Comparison of ENCODE assay signal across 12 mouse cellular contexts in the genomic region with DNA sequence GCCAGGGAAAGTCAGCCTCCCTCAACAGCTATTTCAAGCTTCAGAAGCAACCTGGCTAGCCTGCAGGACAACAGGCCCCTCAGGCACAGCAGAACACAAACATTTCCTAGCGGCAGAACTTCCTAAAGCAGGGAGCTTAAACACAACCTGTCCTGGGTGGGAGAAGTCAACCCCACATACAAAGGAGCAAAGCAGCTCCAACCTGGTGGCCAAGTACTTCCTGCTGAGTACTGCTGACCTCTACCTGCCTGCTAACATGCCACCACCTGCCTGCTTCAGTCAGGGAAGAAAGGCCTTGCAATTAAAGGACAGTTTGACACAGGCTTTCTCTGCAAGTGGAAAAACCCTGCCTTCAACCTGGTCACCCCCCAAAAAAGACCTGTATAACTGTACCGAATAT. TPM values are rescaled to one million over a fixed set of nuclear protein-coding genes. Genes with fewer than 3 reads are reported as not detected.
DNase-seq lines count a peak whose midpoint lies in the region; ATAC-seq and TF ChIP-seq lines count a peak whose summit lies in the region.
"Had no signal": no experiment of that assay in that cellular context is flagged by ENCODE, and none has a peak within 500 bp of the region (broad histone marks: within the 10 kb centered on the region; RNA-seq: fewer than 3 reads in every experiment).

No protein-coding gene starts in this region.

- H3K9me3 ChIP-seq in liver, embryonic 13.5 days (replicated peaks): no peaks in the 10 kb centered on the region
- H3K9me3 ChIP-seq in intestine, embryonic 15.5 days: no peaks in the 10 kb centered on the region
- H3K9me3 ChIP-seq in liver, embryonic 14.5 days (ENCODE audit: control insufficient read depth, low read length): no peaks in the 10 kb centered on the region
- H3K9me3 ChIP-seq: hindbrain, embryonic 15.5 days; midbrain, embryonic 10.5 days had no signal

- H3K4me1 ChIP-seq in liver, embryonic 13.5 days (replicated peaks): peaks cover 22% of the 10 kb centered on the region
- H3K4me1 ChIP-seq in intestine, embryonic 15.5 days (replicated peaks): peaks cover 29% of the 10 kb centered on the region
- H3K4me1 ChIP-seq in liver, embryonic 14.5 days (replicated peaks; ENCODE audit: control insufficient read depth in 2 of 2, insufficient read depth in 2 of 2, low read length in 1 of 2): peaks cover 0 to 9% of the 10 kb centered on the region in 2 experiments; a peak in 2 of 4 replicates

- DNase-seq in embryo, embryonic 10.5 days (ENCODE audit: low spot score): peak; percentile 6
- DNase-seq in embryo, embryonic 10 days (ENCODE audit: low spot score): no peak
- DNase-seq in liver, embryonic 13.5 days: no peak
- DNase-seq in liver: no peak
- no peak for DNase-seq in liver, embryonic 14.5 days (ENCODE audit: low read depth in 3 of 3, low spot score in 3 of 3)
- no peak for DNase-seq in thymus, postnatal 36 days
- no peak for DNase-seq in adrenal gland, adult (ENCODE audit: inconsistent age in 2 of 2, low spot score in 1 of 2)
- DNase-seq: cerebellum, postnatal 36 days; layer of hippocampus, adult 9-11 months had no signal

- no peak overlapping the region for H3K4me3 ChIP-seq in liver, embryonic 13.5 days (replicated peaks)
- peak overlapping the region; percentile 54 for H3K4me3 ChIP-seq in intestine, embryonic 15.5 days (replicated peaks)
- no peak overlapping the region for H3K4me3 ChIP-seq in liver, embryonic 14.5 days (ENCODE audit: insufficient read depth in 1 of 2, low read depth in 2 of 2, low read length in 2 of 2)
- H3K4me3 ChIP-seq: hindbrain, embryonic 15.5 days; midbrain, embryonic 10.5 days had no signal

- no peak for TF ChIP-seq CTCF in liver, embryonic 14.5 days (IDR thresholded peaks at IDR 0.05; ENCODE audit: low read depth)

- H3K36me3 ChIP-seq in liver, embryonic 13.5 days: no peaks in the 10 kb centered on the region
- H3K36me3 ChIP-seq in intestine, embryonic 15.5 days: no peaks in the 10 kb centered on the region
- H3K36me3 ChIP-seq in liver, embryonic 14.5 days (replicated peaks; ENCODE audit: control insufficient read depth, insufficient read depth, low read depth): no peaks in the 10 kb centered on the region
- H3K36me3 ChIP-seq: hindbrain, embryonic 15.5 days; midbrain, embryonic 10.5 days had no signal

- no peak overlapping the region for H3K9ac ChIP-seq in liver, embryonic 13.5 days
- H3K9ac ChIP-seq in intestine, embryonic 15.5 days: peak overlapping the region; percentile 27
- no peak overlapping the region for H3K9ac ChIP-seq in liver, embryonic 14.5 days (replicated peaks)
- H3K9ac ChIP-seq: hindbrain, embryonic 15.5 days had no signal

- H3K27ac ChIP-seq in liver, embryonic 13.5 days: no peak overlapping the region
- no peak overlapping the region for H3K27ac ChIP-seq in intestine, embryonic 15.5 days
- H3K27ac ChIP-seq in liver, embryonic 14.5 days: no peak overlapping the region
- H3K27ac ChIP-seq: hindbrain, embryonic 15.5 days; midbrain, embryonic 10.5 days had no signal

- WGBS in liver, embryonic 13.5 days (ENCODE audit: insufficient replicate concordance): 46% methylated on average over 2 of the region's 2 CpGs
- 45% methylated on average over 2 of the region's 2 CpGs for WGBS in intestine, embryonic 15.5 days
- WGBS in liver, embryonic 14.5 days (ENCODE audit: insufficient replicate concordance): 51% methylated on average over 2 of the region's 2 CpGs

- ATAC-seq in liver, embryonic 13.5 days (ENCODE audit: low read depth): no peak
- no peak for ATAC-seq in intestine, embryonic 15.5 days
- ATAC-seq in liver, embryonic 14.5 days (ENCODE audit: insufficient read depth): no peak

- no peak for TF ChIP-seq EP300 in liver, embryonic 14.5 days (IDR thresholded peaks at IDR 0.05; ENCODE audit: low read depth)

- peaks cover 62% of the 10 kb centered on the region for H3K27me3 ChIP-seq in liver, embryonic 13.5 days
- H3K27me3 ChIP-seq in intestine, embryonic 15.5 days (replicated peaks): peaks cover 23% of the 10 kb centered on the region
- peaks cover 40% of the 10 kb centered on the region for H3K27me3 ChIP-seq in liver, embryonic 14.5 days (ENCODE audit: control insufficient read depth, insufficient read depth, low read length)

- peak overlapping the region; percentile 50; the same call in 1 of the 2 replicates for H3K4me2 ChIP-seq in liver, embryonic 13.5 days
- peak overlapping the region; percentile 70 for H3K4me2 ChIP-seq in intestine, embryonic 15.5 days (replicated peaks)
- H3K4me2 ChIP-seq in liver, embryonic 14.5 days (ENCODE audit: low read depth): peak overlapping the region; percentile 25; the same call in 1 of the 2 replicates
- H3K4me2 ChIP-seq: hindbrain, embryonic 15.5 days had no signal

RNA-seq across cellular contexts. Expression of a gene that starts 1.8 kb away (rescaled TPM):
- 2.3 and 2.7 TPM in 2 replicates for polyA plus RNA-seq in liver, embryonic 13.5 days (2015; fragmentation: Nextera tagmentation; extraction: Ambion mirVana)
- polyA plus RNA-seq in intestine, embryonic 15.5 days (2015; fragmentation: Nextera tagmentation; extraction: Ambion mirVana): 19.6 and 21.7 TPM in 2 replicates
- polyA plus RNA-seq in liver, embryonic 14.5 days (2012; rRNA removed): 1.2 and 1.4 TPM in 2 replicates
- polyA plus RNA-seq in liver, embryonic 14.5 days (2014; fragmentation: Nextera tagmentation; extraction: Ambion mirVana): 1.8 and 2.4 TPM in 2 replicates
